Mouse (Mus musculus): ENCODE measurements at regions not wholly inside any gene's neighbourhood (a gene's known extent, or its start where the extent isn't known, plus 50 kb on each side); places are given as distances from the start of the nearest gene placed in this dataset.

DNA sequence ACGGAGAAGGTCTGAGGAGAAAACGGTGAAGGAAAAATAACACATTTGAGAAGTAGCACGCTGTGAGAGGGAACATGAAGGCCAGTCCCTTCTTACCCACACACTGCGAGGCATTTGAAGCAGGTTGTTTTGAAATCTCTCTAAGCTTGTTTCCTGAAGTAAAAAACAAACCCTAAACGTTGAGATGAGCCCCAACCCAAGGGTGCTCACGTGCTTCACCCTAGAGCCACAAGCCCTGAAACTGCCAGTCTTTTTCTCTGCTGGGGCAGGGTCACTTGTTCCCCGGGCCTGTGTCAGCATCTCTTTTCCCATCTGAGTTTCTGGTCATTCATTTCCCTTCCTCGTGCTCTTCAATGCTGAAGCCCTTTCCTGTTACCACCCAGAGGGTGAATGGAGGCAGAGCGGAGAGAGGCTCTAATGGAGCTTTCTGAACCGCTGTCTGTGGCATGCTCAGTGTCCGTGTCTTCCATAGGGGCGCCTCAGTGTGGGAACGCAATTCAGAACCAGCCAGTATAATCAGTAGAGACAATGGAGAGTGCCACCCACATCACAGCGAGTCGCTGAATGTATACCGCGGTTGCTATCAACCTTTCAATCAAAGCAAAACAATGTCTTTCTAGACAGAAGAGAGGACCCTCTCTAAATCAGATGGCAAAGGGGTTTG is 375.0 kb upstream of the Gm10131 start:
- DNase-seq (ENCODE audit: low spot score): no peak

DNA sequence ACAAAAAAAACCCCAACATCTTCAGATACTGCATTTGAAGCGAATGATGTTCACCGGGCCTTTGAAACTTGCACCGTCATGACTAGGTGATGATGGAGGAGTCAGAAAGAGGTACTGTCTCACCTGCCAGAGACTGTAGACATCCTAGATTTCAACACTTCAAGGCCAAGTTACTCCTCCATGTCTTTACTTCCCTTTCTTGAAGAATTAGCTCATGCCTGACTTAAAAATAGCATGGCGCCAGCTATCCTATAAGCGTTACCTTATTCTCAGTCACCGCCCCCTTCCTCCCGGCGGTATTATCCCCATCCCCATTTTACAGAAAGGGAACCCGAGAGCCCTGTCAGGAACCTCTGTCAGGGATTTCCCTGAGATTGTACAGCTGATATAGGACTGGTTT is 374.4 kb upstream of the Gm10131 start:
- DNase-seq (ENCODE audit: low spot score): no peak

DNA sequence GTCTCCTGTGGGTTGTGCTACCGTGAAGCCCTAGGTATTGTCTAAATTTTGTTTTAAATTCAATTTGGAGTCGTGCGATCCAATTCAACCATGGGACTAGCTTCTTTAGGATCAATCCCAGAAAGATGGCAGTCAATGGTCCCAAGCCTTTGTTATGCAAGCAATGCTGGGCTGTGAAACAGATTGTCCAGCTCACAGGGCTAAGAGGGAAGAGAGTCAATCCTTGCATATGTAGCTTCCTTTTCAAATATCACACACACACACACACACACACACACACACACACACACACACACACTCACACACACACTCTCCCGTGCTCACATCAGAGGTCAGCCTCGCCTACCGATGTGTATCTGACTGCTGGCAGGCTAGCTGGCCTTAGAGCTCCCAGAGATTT is 373.8 kb upstream of the Gm10131 start:
- no peak for DNase-seq (ENCODE audit: low spot score)

DNA sequence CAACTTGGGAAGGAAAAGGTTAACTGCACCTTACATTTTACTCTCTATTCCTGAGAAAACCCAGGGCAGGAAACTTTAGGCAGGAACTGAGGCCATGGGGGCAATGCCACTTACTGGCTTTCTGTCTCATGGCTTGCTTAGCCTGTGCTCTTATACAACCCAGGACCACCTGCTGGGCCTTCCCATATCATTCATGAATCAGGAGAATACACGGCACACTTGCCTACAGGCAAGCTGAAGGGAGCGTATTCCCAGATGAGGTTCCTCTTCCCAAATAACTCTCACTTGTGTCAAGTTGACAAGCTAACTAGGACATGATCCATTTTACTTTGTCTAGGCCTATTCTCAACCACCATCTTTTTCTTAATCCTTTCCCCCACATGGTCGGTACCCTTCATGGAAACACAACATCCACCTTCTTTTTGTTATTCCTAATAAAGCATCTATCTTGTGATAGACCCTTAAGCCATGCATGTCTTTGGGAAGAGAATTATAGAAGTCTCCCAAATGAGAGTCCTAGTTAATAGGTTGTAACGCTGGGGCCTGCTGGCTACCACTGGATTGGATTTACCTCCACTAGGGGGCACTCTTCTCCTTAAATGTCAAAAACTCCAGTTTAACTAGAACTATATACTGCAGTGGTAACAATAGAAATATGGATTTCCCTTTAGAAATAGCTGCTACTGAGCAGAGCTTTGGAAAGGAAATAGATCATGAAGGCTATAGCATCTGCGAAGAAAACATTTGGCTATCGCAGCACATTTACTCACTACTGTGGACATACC is 373.2 kb upstream of the Gm10131 start:
- peak; percentile 48 for DNase-seq (ENCODE audit: low spot score)

DNA sequence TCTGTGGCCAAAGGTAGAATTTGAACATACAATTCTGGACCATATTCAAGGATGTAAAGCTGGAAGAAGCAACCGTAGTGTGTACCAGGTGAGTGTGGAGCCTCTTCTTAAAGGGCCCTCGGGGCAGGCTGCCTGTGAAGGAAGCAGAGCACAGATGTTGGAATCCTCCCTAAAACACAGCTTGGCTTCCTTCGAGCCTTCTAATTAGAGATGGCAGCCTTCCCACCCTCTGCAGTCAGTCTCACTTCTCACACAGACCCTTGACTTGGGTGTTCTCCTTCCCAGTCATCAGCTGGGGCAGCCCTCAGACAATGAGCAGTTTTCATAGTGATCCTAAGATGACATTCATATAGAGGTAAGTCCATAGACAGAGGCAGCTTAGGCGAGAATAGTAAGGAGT is 371.7 kb upstream of the Gm10131 start:
- no peak for DNase-seq (ENCODE audit: low spot score)

DNA sequence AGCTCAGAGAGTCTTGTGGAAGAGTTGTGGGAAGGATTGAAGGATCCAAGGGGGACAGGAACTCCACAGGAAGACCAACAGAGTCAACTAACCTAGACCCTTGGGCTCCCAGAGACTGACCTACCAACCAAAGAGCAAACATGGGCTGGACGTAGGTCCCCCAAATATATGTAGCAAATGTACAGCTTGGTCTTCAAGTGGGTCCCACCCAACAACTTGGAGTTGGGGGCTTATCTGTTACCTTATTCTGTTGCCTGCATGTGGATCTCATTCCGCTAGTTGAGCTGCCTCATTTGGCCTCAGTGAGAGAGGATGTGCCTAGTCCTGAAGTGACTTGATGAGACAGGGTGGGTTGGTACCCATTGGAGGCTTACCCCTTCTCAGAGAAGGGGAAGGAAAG is 371.1 kb upstream of the Gm10131 start:
- DNase-seq (ENCODE audit: low spot score): no peak

DNA sequence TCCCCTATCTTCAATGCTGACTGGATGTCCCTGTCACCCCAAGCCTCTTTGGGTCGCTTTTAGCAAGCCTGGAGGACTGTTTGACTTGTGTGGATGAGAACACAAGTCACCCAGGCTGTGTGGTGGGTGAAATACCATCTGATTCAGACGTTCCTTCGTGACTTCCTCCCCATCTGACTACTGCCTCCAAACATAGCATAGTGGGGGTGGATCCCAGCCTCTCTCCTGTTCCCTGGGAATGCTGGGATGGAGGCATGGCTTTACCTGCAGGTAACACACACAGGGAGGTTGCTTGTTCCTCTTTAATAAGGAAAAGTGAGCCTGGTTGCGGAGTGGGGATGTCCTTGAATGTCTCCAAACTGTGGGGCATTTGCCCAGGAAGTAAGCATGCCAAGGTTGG is 369.0 kb upstream of the Gm10131 start:
- no peak for DNase-seq (ENCODE audit: low spot score)

DNA sequence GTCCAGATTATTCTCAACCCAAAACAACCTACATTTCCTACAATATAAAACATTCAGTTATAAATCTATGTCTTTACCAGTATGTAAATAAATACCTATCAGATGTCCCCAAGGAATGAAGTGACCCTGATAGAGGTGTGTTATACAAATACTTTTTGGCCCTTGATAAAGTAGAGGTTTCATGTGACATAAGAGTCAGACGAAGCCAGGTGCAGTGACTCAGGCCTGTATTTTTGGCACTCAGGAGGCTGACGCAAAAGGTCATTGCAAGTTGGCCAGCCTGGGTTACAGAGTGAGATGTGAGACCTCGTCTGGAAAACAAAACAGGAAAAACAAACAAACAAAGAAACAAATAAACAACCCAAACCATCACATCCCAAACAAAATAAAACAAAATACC is 367.4 kb upstream of the Gm10131 start:
- no peak for DNase-seq (ENCODE audit: low spot score)

DNA sequence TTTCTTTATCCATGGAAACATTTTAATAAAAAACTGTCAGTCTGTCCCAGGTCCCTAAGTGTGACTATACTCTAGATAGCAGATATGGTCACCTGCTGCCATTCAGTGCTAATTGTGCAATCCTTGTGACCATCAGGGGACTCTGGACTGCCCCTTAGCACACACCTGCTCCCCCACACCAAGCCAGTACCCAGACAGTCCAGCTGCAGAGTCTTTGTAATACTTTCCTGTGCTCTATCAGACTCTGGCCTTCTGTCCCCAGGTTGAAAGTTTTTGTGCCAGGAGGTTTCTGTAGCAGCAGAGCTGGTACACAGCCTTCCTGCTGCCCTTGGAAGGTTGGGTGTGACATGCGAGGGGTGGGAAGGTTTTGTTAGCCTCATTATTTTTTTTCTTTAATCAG is 366.9 kb upstream of the Gm10131 start:
- no peak for DNase-seq (ENCODE audit: low spot score)

DNA sequence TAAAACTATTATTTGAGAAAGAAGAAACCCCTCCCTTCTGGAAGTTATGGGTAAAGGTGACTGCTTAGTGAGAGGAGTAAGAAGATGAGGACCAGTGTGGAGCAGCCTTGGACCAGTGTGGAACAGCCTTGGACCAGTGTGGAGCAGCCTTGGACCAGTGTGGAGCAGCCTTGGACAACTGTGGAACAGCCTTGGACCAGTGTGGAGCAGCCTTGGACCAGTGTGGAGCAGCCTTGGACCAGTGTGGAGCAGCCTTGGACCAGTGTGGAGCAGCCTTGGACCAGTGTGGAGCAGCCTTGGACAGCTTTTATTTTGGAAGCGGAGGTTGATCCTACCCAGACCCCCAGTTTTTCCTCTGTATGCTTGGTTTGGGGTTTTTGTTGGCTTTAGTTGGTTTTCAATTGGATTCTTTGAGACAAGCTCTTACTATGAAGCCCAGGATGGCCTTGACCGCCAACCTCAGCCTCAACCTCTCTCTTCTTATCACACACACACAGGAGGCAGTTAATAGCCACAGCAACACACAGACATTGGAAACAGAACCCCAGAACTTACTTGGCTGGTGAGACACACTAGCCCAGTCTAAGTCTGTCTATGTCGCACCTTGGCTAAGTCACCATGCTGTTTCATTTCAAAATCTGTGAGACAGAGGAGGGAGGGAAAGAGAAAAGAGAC is 364.7 kb upstream of the Gm10131 start:
- DNase-seq (ENCODE audit: low spot score): no peak

DNA sequence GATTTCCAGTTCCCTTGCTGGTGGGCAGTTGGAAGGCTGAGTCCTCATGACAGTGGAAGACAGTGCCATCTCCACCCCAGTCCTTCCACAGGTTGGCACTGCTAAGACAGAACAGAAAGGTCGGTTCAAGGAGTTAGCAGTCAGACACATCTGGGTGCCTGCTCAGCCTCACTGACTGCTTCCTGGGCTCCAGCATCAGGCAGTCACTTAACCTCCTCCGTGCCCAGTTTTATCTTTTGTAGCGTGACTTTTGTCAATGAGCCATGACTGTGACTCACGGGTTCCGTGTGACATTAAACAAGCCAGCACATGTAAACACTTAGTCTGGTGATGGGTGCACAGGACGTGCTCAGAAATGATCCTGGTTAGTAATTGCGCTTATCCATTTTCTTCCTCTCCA is 363.1 kb upstream of the Gm10131 start:
- no peak for DNase-seq (ENCODE audit: low spot score)

DNA sequence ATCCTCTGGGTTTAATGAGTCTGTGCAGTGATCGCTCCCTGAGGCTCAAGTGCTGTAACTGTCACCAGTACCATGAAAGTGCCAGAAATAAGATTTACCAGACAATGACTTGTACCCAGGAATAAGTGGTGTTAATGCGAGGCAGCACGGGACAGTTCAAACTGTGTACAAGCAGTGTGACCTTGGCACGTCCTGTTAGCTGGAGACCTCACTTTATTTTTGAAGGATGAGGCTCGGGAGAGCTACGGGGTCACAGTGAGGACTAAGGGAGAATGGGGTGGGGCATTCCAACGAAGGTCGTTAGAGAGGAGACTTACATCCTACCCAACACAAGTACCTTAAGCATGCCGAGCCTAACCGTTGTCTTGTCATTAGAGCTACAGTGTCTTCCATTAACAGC is 362.2 kb upstream of the Gm10131 start:
- DNase-seq (ENCODE audit: low spot score): no peak

DNA sequence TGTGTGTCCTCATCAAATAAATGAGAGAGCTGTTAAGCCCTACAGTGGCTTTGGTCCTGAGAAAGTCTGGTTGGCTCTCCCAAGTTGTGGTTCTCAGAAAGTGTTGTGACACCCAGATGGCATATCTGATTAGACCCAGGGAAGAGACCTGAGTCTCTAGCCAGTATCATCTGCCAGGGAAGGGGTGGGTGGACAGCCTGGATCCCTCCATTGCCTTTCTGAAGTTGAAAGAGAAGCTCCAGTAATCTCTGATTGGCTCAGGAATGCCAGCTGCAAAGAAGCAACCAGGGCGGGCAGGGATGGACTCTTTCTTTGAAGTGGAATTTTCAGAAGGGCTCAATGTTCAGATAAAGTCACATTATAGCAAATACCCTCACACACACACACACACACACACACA is 361.8 kb upstream of the Gm10131 start:
- no peak for DNase-seq (ENCODE audit: low spot score)

DNA sequence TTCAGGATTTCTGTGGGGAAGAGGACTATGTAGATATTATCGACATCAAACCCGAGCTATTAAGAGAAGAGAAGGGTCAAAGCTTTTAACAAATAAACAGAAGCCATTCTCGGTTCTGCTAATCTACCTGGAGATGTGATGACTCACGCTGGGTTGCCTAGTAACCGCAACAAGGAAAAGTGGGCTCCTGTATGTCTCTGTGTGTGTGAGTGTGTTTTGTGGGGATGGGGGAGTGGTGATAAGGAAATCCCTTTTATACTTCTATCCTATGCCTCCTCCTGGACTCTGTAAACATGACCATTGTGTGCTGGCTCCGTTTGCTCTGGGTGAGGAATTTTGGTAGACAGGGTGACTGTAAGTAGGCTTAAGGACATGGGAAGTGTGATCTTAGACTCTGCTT is 361.3 kb upstream of the Gm10131 start:
- no peak for DNase-seq (ENCODE audit: low spot score)

DNA sequence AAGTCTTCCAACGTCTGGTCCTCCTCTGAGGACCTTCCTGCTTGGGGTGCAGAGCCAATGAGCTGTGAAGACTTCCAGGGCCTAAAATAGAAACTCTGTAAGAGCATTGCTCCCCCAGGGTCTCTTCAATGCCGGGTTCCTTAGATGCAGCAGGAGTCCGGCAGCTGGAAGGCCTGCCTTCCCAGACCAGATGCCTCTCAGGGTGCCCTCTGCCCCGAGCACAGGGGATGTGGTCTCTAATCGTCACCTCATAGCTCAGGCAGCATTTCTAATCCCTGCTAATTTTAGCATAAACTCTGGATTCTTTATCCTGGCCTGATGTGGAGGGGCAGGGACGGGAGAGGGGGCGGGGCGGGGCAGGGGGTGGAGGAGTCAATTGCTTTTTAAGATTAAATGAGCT is 360.9 kb upstream of the Gm10131 start:
- DNase-seq (ENCODE audit: low spot score): no peak

DNA sequence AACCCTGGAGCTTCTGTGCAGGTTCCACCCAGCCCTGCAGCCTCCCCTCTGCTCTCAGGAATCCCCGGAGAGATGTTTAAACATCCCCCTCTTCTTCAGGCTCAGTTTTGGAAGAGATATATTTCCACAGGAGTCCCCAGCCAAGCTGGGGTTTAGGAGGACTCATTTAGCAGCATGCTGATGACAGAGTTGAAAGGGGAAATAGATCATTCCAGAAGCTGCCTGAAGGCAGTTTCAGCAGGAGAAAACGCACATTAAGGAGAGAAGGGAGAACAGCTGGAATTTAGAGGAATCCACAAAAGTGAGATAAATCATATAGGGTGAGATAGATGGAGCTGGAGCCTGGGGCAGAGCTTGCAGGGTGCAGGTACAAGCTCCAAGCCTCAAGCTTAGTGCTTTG is 357.6 kb upstream of the Gm10131 start:
- DNase-seq (ENCODE audit: low spot score): no peak

DNA sequence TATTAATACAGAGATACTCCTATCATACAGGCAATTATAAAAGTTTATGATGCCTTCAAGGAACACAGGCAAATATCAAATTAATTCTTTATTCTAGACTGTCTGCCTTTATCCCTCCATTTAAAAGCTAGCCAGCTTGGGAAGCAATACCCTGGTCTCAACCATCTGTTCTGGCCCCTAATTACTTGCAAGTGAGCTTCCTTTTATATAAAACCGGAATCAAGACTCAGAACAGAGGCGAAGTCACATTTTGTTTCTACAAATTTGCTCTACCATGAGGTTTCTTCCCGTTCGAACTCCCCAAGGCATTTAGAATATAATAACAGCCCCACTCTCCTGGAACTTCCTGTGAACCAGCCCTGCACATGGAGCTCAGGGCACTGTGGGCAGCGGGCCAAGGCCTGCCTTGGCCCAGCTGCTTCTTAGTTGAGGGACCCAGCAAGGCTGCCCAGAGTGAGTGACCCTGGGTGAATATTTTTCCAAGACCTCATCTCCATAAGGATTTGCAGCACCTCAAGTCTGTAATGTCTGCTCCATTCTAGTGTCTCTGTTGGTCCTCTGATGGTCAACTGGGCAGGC is 355.3 kb upstream of the Gm10131 start:
- no peak for DNase-seq (ENCODE audit: low spot score)

DNA sequence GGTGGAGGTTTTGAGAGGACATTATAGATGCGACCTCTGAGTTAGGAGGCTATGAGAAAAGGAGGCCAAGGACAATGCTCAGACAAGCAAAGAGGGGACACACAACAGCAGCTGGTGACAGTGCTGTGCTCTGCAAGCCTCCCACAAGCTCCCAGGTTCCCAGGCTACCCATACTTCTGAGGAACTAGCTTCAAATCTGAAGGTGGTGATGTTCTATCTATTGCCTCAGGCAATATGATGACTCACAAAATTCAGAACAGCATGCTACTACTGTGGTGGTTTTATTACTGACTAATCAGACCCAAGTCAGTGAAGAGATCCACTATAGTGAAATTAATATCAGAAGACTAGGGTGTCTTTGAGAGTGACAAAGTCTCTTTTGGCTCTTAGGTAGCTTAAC is 353.9 kb upstream of the Gm10131 start:
- DNase-seq (ENCODE audit: low spot score): no peak

DNA sequence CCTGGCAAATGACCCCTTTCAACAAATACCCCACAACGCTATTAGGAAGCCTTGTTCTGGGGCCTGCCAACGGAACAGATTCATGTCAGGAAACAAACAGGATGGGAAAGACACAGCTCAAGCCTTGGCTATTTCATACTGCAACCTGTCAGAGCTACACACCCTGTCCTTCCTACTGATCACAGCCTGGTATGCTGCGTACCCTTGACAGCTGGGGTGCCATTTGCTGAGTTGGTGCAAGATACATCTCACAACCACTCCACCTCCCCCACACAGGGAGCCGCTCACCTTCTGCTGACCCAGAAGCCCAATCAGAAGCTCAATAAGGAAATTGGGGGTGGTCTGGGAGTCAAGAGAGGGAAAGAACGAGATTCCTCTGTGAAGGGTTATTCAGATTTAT is 350.7 kb upstream of the Gm10131 start:
- DNase-seq (ENCODE audit: low spot score): no peak

DNA sequence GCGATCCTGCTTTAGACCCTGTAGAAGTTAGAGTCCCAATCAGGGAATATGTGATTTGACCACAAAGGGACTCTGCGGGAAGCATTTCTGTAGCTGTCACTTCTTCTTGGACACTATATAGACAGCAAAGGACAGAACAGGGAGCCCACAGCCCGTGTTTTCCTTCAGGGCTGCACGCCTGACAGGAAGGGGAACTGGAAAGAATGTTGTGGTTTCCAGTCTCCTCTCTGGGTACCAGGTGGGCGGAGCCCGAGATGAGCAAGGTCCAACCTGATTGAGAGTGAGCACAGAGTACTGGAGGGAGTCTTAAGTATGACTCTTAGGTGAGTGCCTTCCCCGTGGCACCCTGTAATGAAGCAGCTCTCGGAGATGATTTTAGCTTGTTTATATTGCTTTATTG is 346.8 kb upstream of the Gm10131 start:
- DNase-seq (ENCODE audit: low spot score): no peak

DNA sequence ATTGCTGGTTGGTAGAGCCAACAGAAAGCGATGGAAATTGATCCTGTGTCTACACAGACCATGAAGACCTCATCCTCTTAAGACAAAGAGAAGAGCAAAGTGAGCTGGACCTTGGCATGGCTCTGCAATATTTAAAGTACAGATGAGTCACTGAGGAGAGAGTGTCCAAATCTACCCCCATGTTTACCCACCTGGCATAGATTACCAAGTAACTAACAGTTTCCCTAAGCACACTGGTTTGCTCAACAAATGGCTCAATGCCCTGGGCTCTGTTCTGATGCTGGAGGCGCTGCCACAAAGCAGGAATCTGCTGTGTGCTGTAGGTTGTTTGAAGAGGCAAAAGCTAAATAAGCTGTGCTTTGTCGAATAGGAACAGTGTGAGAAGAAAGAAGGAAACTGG is 345.0 kb upstream of the Gm10131 start:
- DNase-seq (ENCODE audit: low spot score): no peak

DNA sequence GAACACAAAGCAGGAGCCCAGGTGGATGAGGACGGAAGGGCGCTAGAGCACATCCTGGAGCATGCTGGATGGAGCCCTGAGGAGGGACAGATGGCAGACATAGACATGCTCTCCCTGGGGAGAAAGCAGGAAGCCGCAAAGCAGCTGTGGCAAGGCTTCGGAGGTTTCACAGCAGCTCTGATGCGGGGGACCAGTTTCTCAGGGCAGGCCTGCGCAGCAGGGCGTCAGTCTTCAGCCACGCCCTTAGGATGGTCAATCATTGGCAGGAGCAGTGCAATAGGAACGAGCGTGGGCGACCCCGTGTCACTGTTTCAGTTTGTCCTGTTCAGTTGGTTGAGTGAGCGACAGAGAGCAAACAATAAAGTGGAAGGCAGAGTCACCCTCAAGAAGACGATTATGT is 343.8 kb upstream of the Gm10131 start:
- no peak for DNase-seq (ENCODE audit: low spot score)

DNA sequence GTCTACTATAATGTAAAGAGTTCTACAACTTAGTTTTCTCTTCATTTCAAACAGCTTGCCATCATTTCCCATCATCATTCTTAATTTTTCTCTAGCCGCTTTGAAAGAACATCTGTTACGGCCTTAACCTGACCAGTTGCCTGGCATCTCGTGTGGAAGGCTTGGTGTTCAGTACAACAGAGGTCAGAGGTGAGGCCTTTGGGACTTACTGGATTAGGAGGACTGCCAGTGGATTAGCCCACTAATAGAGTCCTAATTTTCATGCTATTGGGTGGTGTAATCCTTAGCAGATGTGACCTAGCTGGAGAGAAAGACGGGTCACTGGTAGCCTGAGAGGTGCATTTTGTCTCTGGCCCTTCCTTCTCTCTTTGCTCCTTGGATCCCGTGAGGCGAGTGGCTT is 341.3 kb upstream of the Gm10131 start:
- no peak for DNase-seq (ENCODE audit: low spot score)
